Mouse (Mus musculus): ENCODE measurements around the gene Zranb3.
"Not testable (repeated sequence)": the region's sequence is repeated elsewhere in the genome, so short reads cannot be mapped to it uniquely, and the experiment has no call there.

DNA sequence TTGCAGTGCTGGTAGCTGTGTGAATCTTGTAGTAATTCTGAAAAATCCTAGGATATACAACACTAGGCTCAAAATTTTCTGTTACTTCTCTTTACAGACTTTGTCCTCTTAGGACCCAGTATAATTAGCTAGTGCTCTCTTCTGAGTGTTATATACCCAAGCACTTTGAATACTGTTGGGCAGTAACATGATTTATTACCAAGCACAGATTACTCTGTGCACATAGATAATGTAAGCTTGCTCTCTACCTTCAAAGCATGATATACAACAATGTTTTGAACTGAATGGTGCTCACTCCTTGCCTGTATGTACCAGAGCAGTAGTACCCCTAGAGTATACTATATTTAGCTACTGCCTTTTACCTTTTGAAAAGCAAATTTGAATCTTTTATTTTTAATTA, 33.4 kb upstream of the Zranb3 start:
- not testable (repeated sequence) for TF ChIP-seq CTCF (IDR thresholded peaks at IDR 0.05; ENCODE audit: extremely low read depth, insufficient read length, insufficient replicate concordance, low read depth, low read length); POLR2A (IDR thresholded peaks at IDR 0.05; ENCODE audit: low read depth, low read length)
